Mouse (Mus musculus): ENCODE measurements at regions not wholly inside any gene's neighbourhood (a gene's known extent, or its start where the extent isn't known, plus 50 kb on each side); places are given as distances from the start of the nearest gene placed in this dataset.

GRCm38 (mm10) chr12:29226001-29226400 lies 302.2 kb upstream of the Myt1l start:
- TF ChIP-seq CTCF (IDR thresholded peaks at IDR 0.05; ENCODE audit: borderline replicate concordance, control insufficient read depth, extremely low read depth, insufficient read depth, low read length, poor library complexity) (no peak), POLR2A (IDR thresholded peaks at IDR 0.05; ENCODE audit: control insufficient read depth, extremely low read depth, insufficient read depth, low read length, poor library complexity) (no peak)

All from thymus, adult 2 months (tissue).